Mouse (Mus musculus) lung, embryonic 15.5 days (tissue): ENCODE measurements around the gene Sept4. TPM values are rescaled to one million over a fixed set of nuclear protein-coding genes. Genes with fewer than 3 reads are reported as not detected.

ENCODE experiments used
- polyA plus RNA-seq: library from polyadenylated mRNA; unstranded; fragments of >200 nt; fragmentation: Nextera tagmentation; extraction: Ambion mirVana; gene quantifications from 2 replicates; pipeline ENCODE4 v1.2.1, GENCODE M21; 2015

Gene Sept4
- polyA plus RNA-seq, 1 experiment from 2014 or later: 85.6 TPM

Other genes starting within 250 kb of the Sept4 start
- 1.1 and 1.7 TPM in 2 replicates for gene Ppm1e, start 209.9 kb upstream of the Sept4 start, polyA plus RNA-seq
- 9.0 and 11.3 TPM in 2 replicates for gene Rad51c, start 163.9 kb upstream of the Sept4 start, polyA plus RNA-seq
- 0.46 and 0.54 TPM in 2 replicates for gene Tex14, start 163.8 kb upstream of the Sept4 start, polyA plus RNA-seq
- gene Gm11492, start 2.2 kb upstream of the Sept4 start, polyA plus RNA-seq: not detected in 2 replicates
- gene Mtmr4, start 23.3 kb downstream of the Sept4 start, polyA plus RNA-seq: 34.8 and 34.9 TPM in 2 replicates
- gene Hsf5, start 48.3 kb downstream of the Sept4 start, polyA plus RNA-seq: 0.15 and 0.21 TPM in 2 replicates
- gene Rnf43, start 93.8 kb downstream of the Sept4 start, polyA plus RNA-seq: 14.3 and 16.4 TPM in 2 replicates
- gene Supt4a, start 168.6 kb downstream of the Sept4 start, polyA plus RNA-seq: 144 and 155 TPM in 2 replicates
- 1.4 and 2.7 TPM in 2 replicates for gene Tspoap1, start 191.6 kb downstream of the Sept4 start, polyA plus RNA-seq
- gene Mpo, start 224.7 kb downstream of the Sept4 start, polyA plus RNA-seq: 0.71 and 2.4 TPM in 2 replicates